9 mouse cellular contexts compared by ENCODE assay signal in genomic region chr3:85377946-85378702, GRCm38 (mm10).
A peak's percentile ranks its signal among the peaks of the same experiment; 100 is the strongest.
DNase-seq lines count a peak whose midpoint lies in the region; TF ChIP-seq lines count a peak whose summit lies in the region.
"Had no signal": no experiment of that assay in that cellular context is flagged by ENCODE, and none has a peak within 500 bp of the region (broad histone marks: within the 10 kb centered on the region; RNA-seq: fewer than 3 reads in every experiment).

No protein-coding gene starts in this region.

- TF ChIP-seq CTCF in kidney, adult 2 months (conservative IDR thresholded peaks at IDR 0.05; ENCODE audit: insufficient read depth, insufficient read length, low read depth, low read length) = no peak
- no peak for TF ChIP-seq CTCF in olfactory bulb, adult 2 months (IDR thresholded peaks at IDR 0.05; ENCODE audit: insufficient read depth, low read depth, low read length)

- no peak for TF ChIP-seq POLR2A in kidney, adult 2 months (IDR thresholded peaks at IDR 0.05; ENCODE audit: low read depth, low read length)
- no peak for TF ChIP-seq POLR2A in olfactory bulb, adult 2 months (IDR thresholded peaks at IDR 0.05; ENCODE audit: insufficient read depth, low read depth, low read length)

- H3K27ac ChIP-seq in kidney, adult 2 months (ENCODE audit: insufficient read depth, low read depth, low read length) = no peak overlapping the region
- peak overlapping the region; percentile 42; the same call in 1 of the 2 replicates for H3K27ac ChIP-seq in olfactory bulb, adult 2 months (ENCODE audit: insufficient read depth, low read depth, low read length)
- H3K27ac ChIP-seq in forebrain, embryonic 10.5 days = no peak overlapping the region
- H3K27ac ChIP-seq: limb, embryonic 12.5 days had no signal

- H3K4me1 ChIP-seq in kidney, adult 2 months (ENCODE audit: control insufficient read depth, insufficient read depth, low read length) = 0 out of 2 replicates have a peak, but pooled peaks cover 2% of the 10 kb centered on the region
- H3K4me1 ChIP-seq in olfactory bulb, adult 2 months (ENCODE audit: control insufficient read depth, insufficient read depth, low read length) = peaks cover 9% of the 10 kb centered on the region
- peaks cover 8% of the 10 kb centered on the region for H3K4me1 ChIP-seq in forebrain, embryonic 10.5 days

- peak; percentile 30 for DNase-seq in embryo, embryonic 10 days (ENCODE audit: low spot score)
- DNase-seq in embryo, embryonic 10.5 days (ENCODE audit: low spot score) = no peak
- DNase-seq in adipocyte (ENCODE audit: low spot score) = peak; percentile 10
- peak; percentile 58 for DNase-seq in forelimb bud, embryonic 11.5 days (ENCODE audit: low read depth, low spot score)
- DNase-seq in kidney, adult 2 months = peak; percentile 26
- no peak for DNase-seq in right cerebral cortex, postnatal 4 days
- no peak for DNase-seq in forebrain, embryonic 10.5 days (ENCODE audit: extremely low spot score, low spot score)

- WGBS in kidney, adult 2 months = 43% methylated on average over 13 of the region's 13 CpGs
- WGBS in olfactory bulb, adult 2 months = 53% methylated on average over 13 of the region's 13 CpGs
- WGBS in forebrain, embryonic 10.5 days = 61% methylated on average over 13 of the region's 13 CpGs

- H3K36me3 ChIP-seq in kidney, adult 2 months (ENCODE audit: control insufficient read depth, insufficient read depth, low read length) = no peaks in the 10 kb centered on the region
- H3K36me3 ChIP-seq in forebrain, embryonic 10.5 days (replicated peaks) = no peaks in the 10 kb centered on the region
- H3K36me3 ChIP-seq: limb, embryonic 12.5 days had no signal

- H3K4me3 ChIP-seq in kidney, adult 2 months (ENCODE audit: insufficient read depth, low read depth, low read length) = no peak overlapping the region
- H3K4me3 ChIP-seq in olfactory bulb, adult 2 months (ENCODE audit: insufficient read depth, low read depth, low read length) = no peak overlapping the region
- H3K4me3 ChIP-seq in forebrain, embryonic 10.5 days = no peak overlapping the region
- H3K4me3 ChIP-seq: limb, embryonic 12.5 days had no signal

- no peaks in the 10 kb centered on the region for H3K27me3 ChIP-seq in kidney, adult 2 months (replicated peaks; ENCODE audit: control insufficient read depth, insufficient read depth, low read length)
- H3K27me3 ChIP-seq in forebrain, embryonic 10.5 days (ENCODE audit: poor library complexity, severe bottlenecking) = no peaks in the 10 kb centered on the region
- H3K27me3 ChIP-seq: limb, embryonic 12.5 days had no signal

- H3K9me3 ChIP-seq in forebrain, embryonic 10.5 days = no peaks in the 10 kb centered on the region; the same call in 1 of the 2 replicates

Comparison
In these comparisons a context has a peak if more than half of its experiments do, and no peak if none do; other contexts are left out.
1. DNase-seq: peak in embryo, embryonic 10 days (single experiment), adipocyte (single experiment), forelimb bud, embryonic 11.5 days (single experiment) and kidney, adult 2 months (single experiment); none in embryo, embryonic 10.5 days (single experiment), right cerebral cortex, postnatal 4 days (single experiment) and forebrain, embryonic 10.5 days (single experiment).